Mouse (Mus musculus) cortical plate, adult 2 months (tissue): ENCODE results near the gene Dolpp1.

ENCODE experiments used
- CTCF ChIP-seq: fragments of 200-500 bp; IDR thresholded peaks from 2 replicates; pipeline ENCODE4 v1.5.1; 2011; ENCODE audit warnings: mild to moderate bottlenecking, control low read depth, low read length; ENCODE audit not compliant: insufficient read depth; ENCODE audit errors: extremely low read depth
- POLR2A ChIP-seq: fragments of 200-500 bp; IDR thresholded peaks from 2 replicates; pipeline ENCODE4 v1.6.1; 2011; ENCODE audit warnings: mild to moderate bottlenecking, low read length, control low read depth; ENCODE audit not compliant: insufficient read depth; ENCODE audit errors: extremely low read depth

- TF ChIP-seq CTCF, result no peak
- TF ChIP-seq POLR2A, result no peak
These were observed 22.6 kb downstream of the Dolpp1 start for GRCm38 (mm10) chr2:30414681-30415080.
